Mouse (Mus musculus): ENCODE data around the gene Tmem8.
"Not testable (repeated sequence)": the region's sequence is repeated elsewhere in the genome, so short reads cannot be mapped to it uniquely, and the experiment has no call there.

The Tmem8 gene

DNA sequence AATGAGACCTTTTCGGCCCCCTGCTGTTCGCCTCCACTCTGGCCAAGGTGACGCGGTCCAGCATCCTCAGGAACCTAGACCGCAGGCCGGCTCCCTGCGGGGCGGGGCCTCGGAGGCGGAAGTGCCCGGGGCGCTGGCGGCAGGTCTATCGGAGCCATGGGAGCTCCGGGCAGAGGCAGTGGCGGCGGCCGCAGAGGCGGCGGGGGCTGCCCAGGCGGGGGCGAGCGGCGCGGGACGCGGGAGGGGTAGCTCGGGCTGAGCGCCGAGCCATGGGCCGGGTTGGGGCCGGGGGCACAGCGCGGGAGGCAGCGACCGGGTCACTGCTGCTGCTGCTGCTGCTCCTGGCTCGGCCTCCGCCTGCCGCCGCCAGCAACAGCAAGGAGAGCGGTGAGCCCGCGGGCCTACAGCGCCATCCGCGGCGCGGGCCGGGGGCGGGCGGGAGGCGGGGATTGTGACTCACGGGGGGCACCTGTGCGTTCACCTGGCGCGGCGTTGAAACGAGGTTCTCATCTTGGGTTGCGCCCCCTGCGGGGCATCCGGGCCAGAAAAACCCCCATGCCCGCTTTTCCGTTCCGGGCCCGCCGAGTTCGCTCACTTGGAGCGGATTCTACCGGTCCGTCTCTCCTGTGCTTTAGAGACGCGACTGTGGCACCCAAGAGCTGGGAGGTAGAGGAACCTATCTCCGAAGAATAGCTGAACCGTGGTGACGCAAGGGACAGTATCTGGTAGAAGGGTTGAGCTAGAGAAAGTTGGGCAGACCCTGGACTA is at the start of gene Tmem8:
Gene Tmem8, plus strand, starts transcription at position 119 of the 768 bp plus-strand sequence.
- no peak for DNase-seq (ENCODE audit: low read depth)

DNA sequence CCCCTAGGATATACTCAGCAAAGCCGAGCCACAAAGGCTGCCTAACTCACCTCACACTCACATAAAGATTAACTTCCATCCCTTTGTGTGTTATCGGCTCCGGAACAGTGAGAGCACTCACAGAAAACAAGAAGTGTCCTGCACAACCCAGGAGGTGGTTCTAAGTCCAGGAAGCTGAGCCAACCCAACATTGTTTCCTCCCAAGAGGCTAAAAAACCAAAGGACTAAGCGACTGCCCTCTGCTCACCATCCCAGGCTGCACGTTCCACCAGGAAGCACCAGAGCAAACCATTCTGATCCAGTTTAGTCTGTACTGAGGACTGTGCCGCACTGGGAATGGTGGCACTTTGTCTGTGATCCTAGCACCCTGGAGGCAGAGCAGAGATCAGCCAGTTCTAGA is 48.2 kb upstream of the Tmem8 start:
- no peak for DNase-seq (ENCODE audit: low read depth)

DNA sequence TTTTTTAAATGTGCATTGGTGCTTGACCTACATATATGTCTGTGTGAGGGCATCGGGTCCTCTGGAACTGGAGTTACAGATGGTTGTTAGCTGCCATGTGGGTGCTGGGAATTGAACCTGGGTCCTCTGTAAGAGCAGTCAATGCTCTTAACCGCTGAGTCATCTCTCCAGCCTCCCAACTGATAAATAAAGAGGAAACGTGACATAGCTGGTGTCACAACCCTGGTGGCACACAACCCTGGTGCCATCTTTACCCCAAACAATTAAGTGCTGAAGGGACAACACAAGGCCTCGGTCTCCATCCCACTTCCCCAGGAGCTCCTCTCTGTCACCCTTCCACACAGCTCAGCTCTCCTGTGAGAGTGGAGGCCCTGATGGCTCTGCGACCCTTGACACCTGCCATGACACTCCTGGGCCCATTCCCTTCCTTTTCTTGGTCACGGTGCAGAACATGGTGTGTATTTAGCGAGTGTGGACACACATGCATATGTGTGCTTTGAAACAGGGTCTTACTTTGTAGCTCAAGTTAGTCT is 46.5 kb upstream of the Tmem8 start:
- DNase-seq (ENCODE audit: low read depth): no peak

DNA sequence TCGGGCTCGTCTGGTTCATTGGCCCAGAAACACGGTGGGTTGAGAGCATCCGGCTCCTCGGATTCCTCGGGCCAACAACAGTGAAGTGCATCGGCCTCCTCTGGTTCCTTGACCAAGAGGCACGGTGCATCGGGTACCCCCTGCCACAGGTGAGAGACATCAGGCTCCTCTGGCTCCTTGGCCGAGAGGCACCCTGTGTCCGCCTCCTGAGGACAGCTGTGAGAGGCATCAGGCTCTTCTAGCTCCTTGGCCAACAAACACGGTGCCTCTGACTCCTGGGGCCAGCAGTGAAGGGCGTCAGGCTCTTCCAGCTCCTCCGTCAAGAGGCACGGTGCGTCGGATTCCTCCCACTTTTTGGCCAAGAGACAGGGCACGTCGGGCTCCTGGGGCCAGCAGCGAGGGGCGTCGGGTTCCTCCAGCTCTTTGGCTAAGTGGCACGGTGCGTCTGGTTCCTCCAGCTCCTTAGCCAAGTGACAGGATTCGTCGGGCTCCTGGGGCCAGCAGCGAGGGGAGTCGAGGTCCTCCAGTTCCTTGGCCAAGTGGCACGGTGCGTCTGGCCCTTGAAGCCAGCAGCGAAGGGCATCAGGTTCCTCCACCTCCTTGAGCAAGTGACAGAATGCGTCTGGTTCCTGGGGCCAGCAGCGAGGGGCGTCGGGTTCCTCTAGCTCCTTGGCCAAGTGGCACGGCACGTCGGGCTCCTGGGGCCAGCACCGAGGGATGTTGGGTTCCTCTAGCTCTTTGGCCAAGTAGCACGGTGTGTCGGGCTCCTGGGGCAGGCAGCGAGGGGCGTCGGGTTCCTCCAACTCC is 44.9 kb upstream of the Tmem8 start:
- DNase-seq (ENCODE audit: low read depth): no peak

DNA sequence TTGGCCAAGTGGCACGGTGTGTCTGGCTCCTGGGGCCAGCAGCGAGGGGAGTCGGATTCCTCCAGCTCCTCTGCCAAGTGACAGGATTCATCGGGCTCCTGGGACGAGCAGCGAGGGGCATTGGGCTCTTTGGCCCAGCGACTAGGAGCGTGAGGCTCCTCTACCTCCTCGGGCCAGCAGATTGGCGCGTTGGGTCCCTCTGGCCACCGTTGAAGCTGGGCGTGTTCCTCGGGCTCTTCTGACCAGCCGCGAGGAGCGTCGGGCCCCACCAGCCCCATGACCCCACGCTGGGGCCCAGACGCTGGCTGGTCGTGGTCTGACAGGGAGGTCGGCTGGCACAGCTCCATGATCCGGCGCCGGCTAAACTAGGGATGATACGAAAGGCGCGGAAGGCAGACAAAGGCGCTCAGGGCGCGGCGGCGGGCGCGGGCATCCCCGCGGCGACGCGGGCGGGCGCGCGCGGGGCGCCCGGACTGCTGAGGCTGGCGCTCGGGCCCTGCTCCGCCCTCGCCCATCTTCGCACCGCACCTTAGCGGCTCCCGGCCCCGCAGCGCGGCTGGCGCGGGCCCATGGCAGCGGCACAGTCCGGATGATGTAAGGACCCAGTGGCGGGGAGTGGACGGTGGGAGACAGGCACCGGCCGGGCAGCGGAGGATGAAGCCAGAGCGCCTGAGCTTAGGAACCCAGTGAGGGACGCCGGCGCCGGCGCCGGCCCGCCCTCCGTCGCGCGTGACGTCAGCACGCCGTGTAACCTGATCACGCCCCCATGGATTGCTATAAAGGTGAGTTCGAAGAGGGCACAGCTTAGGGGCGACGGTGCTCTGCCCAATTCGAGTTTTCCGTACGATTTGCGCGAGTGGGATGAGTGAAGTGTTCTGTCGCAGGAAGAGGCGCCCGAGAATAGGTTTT is 44.0 kb upstream of the Tmem8 start, which contains the start of gene Rab11fip3:
Gene Rab11fip3, minus strand, starts transcription at position 725 of the 909 bp plus-strand sequence.
- peak; percentile 55 for DNase-seq (ENCODE audit: low read depth)

DNA sequence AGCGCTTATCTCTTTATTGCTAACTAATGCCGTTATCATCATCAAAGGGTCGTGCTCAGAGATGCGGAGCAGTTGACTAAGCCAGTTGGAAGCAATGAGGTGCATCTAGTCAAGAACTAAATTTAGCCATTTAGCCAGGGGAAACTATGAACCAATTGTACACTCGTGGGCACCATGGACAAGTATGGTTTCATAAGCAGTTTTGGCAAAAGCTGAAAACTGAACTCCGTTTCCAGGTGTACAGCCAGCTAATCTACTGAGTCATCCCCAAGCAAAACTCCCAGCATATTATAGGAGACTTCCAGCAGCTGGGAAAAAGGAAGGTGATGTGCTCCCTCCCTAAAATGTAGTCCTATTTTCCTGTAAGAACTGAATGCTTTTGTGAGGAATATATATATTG is 43.0 kb upstream of the Tmem8 start:
- no peak for DNase-seq (ENCODE audit: low read depth)

DNA sequence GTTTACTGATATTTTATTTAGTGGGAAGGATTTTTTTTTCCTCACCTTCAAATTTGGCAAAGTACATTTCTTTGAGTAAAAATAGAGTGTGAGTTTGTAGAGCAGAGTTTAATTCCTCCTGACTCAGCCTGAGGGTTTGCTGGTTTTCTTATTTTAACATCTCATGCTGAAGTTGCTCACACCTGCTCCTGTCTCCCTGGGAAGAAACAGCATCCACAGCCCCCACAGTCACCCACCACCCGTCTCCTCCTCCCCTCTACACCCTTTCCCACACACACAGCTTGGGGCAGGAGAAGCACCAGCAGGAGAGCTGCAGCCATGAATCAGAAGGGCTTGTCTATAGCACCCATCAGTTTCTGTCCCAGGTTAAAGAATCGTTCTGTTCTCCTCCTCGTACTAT is 37.9 kb upstream of the Tmem8 start:
- no peak for DNase-seq (ENCODE audit: low read depth)

DNA sequence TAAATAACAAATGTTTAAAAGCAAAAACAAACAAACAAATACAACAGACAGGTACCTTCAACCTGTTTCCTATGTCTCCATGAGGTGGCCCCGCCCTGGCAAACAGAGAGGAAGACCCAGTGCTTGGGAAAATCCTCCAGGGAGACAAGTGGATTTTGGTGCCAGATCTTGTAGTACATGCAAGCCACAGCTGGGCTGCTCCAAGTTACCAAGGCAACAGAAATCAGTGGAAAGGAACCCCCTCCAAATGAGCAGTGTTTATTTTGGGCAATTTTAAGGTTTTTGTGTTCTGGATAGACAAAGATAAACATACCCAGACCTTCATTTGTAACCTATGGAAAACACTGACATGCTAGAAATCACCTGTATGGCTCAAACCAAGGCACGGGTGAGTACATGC is 34.2 kb upstream of the Tmem8 start:
- DNase-seq (ENCODE audit: low read depth): no peak

DNA sequence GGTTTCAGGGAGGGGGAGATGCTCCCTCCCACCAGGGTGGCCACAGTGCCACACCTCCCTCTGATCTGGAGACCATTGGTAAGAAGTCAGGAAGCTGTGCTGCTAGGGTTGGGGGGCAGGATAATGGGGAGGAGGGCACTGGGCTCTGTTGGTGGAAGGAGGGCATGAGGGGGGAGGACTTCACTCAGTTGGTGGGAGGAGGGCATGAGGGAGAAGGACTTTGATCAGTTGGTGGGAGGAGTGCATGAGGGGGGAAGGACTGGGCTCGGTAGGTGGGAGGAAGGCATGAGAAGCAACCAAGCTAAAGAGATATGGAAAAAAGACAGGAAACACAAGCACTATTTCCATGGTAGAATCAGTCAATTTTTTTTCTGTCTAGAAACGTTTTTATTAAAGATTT is 32.2 kb upstream of the Tmem8 start:
- no peak for DNase-seq (ENCODE audit: low read depth)

DNA sequence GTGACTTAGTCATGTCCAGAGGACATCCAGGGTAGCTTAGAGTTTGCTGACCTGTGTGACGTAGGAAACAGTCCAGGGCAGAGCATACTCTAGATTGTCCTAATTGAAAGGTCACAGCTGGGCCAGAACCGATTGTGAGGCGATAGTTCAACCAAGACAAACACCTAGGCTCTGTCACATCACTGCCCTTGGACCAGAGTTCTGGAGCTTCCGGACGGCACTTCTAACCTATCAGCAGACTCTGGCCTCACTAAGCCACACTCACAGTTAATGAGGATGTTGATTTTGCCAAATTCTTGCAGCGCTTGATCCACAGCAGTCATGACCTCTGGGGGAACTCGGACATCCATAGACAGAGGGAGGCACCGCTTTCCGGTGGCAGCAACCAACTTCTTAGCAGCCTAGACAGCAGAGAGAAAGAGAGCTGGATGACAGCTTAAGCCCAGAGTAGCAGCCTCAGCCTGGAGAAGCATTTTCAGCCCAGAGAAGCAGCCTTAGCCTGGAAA is 26.0 kb upstream of the Tmem8 start:
- no peak for DNase-seq (ENCODE audit: low read depth)

DNA sequence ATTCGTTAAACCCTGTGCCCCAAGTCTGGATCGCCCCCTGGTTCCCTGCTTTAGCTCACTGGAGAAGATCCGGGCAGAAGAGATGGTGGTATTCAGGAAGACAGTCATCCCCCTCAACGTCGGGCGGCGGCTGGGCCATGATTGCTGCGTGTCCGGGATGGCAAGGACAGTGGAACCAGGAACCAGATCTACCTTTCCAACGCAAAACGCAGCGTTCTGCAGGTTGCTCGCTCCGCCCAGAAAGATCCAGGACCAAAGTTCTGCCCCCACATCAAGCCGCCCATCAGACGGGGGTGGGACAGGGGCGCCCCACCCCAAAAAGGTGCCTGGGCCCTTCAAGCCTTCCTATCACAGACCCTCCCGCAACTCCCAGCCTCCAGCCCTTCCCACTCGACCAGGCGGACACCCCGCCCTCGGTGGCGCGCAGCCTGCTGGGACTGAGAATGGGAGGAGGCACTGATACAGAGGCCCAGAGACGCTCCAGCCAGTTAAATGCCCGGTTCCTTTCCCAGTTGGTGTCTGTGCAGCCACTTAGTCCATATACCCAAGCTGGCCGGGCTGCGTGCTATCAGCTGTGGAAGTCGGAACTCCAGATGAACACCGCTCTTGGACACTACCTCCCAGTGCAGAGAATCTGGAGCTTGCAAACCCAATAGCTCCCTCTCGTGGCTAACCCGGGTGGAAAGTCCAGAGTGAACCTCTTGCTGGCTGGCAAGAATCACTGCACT is 23.0 kb upstream of the Tmem8 start, which contains the start of gene Decr2:
Gene Decr2, minus strand, starts transcription at position 433 of the 728 bp plus-strand sequence.
- peak; percentile 90 for DNase-seq (ENCODE audit: low read depth)

DNA sequence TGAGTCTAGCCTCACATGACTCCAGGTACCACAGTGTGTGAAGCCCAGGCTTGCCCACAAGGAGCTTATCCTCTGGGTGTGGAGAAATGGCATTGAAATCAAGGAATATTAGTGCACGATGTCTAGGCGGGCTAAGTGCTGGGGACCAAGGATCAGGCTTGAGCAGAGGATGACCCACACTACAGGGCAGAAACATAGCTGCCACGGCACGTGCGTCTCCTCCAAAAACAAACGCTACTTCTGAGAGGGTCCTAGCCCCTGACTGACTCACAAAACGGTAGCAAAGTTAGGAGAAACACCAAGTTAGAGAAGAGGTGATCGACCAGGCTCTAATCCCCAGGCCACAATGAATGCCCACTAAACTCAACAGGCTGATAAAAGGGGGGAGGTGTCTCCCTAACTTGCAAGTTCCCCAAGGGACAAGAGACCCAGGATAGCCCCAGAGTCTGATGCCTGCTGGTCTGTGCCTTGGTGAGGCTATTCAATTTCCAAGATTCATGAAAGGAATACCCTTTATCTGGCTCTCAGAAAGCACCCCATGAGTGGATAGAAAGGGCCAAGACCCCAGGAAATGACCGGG is 18.5 kb upstream of the Tmem8 start:
- DNase-seq (ENCODE audit: low read depth): no peak

DNA sequence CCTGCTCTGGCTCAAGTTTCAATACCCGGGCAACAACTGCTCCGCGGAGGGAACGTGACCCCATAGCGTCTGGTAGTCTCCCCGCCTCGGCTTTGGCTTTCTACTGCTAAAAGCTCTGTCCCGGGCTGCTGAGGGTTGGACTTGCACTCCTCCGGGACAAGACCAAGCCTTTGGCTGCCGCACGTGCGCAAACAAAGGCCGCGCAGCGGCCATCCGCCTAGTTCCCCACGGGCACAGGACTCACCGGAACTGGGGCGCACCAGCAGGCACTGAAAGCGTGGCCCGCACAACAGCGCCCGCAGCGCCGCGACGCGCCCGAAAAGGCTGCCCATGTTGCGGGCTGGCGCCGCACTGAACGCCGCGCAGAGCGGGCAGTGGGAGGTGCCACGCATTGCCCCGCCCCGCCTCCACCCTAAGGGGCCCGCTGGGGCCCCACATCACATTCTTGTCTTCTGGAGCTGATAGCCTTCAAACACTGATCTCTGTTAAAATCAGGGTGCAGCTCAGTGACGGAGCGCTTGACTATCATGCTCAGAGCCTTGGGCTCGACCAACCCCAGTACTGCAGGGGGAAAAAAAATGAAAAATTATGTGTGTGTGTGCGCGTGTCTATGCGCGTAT is 17.9 kb upstream of the Tmem8 start, which contains the start of gene Nme4:
Gene Nme4, minus strand, starts transcription at position 482 of the 620 bp plus-strand sequence.
- DNase-seq (ENCODE audit: low read depth): peak; percentile 50

DNA sequence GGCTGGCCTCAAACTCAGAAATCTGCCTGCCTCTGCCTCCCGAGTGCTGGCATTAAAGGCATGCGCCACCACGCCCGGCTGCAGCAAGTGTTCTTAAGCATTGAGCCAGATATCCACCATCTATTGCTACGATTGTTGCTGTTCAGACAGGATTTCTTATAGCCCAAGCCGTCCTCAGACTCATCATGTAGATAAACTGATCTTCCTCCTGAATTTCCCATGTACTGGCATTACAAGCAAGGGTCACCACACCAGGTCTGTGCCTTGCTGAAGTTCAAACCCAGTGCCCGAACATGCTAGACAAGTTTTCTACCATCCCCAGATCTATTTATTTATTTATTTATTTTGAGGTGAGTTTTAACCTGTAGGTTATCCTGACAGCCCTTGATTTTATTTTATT is 14.6 kb upstream of the Tmem8 start:
- DNase-seq (ENCODE audit: low read depth): no peak

DNA sequence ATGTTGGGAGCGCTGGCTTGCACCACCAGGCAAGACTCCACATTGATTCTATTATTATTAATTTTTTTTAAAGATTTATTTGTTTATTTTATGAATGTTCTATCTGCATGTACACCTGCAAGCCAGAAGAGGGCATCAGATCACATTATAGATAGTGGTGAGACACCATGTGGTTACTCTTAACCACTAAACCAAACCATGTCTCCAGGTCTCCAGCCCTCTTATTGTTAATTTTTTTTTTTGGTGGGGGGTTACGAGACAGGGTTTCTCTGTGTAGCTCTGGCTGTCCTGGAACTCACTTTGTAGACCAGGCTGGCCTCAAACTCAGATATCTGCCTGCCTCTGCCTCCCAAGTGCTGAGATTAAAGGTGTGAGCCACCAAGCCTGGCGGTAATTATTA is 13.8 kb upstream of the Tmem8 start:
- not testable (repeated sequence) for DNase-seq (ENCODE audit: low read depth)

DNA sequence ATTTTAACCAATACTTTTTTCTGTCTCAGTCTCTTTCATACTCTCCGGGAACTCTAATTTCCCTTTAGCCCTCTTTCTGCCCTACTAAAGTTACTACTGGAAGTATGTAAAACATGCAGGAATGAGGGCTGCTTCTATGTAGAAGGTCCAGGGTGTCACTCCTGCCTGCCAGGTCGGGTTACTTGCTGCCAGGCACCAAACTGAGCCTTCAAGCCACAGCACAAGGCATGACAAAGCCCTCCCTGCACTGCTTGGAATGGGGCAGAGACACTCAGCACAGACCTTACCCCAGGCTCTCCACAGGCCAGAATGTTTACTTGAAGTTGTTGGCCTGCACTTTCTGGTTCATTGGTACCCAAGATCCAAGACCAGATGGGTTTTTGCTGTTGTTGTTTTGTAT is 12.9 kb upstream of the Tmem8 start:
- DNase-seq (ENCODE audit: low read depth): no peak

DNA sequence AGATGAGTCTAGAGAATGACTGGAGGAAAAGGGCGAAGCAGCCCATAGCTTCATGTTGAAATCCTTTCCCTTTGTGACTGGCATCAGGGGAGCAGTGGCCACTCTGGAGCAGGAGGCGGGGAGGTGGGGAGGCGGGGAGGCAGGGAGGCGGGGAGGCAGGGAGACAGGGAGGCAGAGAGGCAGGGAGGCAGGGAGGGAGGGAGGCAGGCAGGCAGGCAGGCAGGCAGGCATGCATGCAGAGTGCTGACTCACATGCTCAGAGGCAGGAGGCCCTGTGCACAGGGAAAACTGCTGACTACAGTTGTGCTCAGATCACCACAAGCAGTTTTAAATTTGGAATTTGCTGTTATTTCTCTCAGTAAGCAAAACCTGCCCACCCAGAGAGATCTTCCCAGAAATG is 11.6 kb upstream of the Tmem8 start:
- no peak for DNase-seq (ENCODE audit: low read depth)

DNA sequence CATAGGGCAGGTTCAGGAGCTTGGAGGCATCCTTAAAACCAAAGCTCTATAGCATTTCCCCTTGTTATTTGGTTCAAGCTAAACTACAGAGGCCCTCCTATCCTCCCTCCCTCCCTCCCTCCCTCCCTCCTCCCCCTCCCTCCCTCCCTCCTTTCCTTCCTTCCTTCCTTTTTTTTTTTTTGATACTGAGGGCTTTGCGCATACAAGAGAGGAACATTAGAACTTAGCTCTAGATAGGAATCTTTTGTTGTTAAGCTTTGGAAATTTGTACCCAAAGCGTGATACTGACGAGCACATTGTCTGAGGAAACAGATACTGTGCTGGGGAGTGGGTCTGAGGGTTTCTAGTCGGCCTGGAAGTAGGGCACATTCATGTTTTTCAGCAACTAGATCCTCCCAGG is 7.5 kb upstream of the Tmem8 start:
- DNase-seq (ENCODE audit: low read depth): no peak

DNA sequence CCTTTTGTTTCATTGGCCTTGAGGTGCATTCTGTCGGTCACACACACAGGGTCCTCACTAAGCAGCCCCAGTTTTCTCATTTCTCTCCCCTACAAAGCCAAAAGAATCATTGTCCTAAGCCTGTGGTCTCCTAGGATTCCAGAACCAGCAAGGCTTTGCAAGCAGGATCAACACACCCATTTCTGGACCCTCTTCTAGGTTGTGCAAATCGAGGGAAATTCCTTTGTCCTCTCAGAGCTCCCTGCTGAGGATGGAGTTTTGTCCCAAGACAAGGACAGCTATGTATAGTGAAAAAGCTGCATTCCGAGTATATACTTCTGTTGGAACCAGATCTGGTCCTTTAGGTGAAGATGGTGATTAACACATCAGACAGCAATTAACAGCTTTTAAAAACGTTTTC is 2.9 kb upstream of the Tmem8 start:
- DNase-seq (ENCODE audit: low read depth): no peak

DNA sequence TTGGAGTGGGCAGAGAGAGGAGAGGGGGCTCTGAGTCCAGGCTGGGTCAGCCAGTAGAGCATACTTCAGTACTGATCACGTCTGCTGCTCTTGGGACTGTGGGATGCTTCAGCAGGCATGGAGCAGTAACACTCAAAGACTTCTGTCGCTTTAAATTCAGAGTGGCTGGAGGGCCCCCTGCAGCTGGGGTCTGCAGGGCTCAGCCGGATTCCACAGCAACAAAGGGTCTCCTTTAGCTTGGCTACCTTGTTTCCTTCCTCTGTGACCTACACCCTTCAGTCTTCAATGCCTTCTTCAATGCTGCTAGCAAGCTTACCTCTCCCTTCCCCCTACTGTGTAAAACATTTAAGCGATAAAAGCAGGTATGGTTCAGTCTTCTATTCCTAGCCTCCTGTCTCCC is 2.1 kb upstream of the Tmem8 start:
- DNase-seq (ENCODE audit: low read depth): no peak

Measured in c-Kit-positive CD71-negative TER-119-negative erythroid progenitor cells, embryonic 14.5 days (primary cell).